Mouse (Mus musculus) brown adipose tissue, adult 24 weeks (tissue): ENCODE measurements around the gene Gm5136. TPM values are rescaled to one million over a fixed set of nuclear protein-coding genes. Genes with fewer than 3 reads are reported as not detected.

Experiments used
- H3K27ac ChIP-seq: fragments of 200-500 bp; replicated peaks from 2 replicates; pipeline ENCODE4 v1.5.1; 2012; ENCODE audit warnings: low read depth, mild to moderate bottlenecking, low read length
- H3K4me1 ChIP-seq: fragments of 200-500 bp; 2 replicates; pipeline ENCODE4 v1.6.1; 2012; ENCODE audit warnings: low read length, mixed read lengths; ENCODE audit not compliant: control insufficient read depth, insufficient read depth, insufficient read length
- H3K4me3 ChIP-seq: fragments of 200-500 bp; 2 replicates; pipeline ENCODE4 v1.5.1; 2012; ENCODE audit warnings: low read depth, mild to moderate bottlenecking, low read length, moderate library complexity; ENCODE audit not compliant: insufficient read depth
- polyA plus RNA-seq: library from polyadenylated mRNA; stranded (reverse); fragments of >200 nt; gene quantifications from 2 replicates; pipeline ENCODE4 v1.2.4, GENCODE M21; 2012; ENCODE audit not compliant: missing spikeins, insufficient read depth, insufficient read length

Gene Gm5136
- polyA plus RNA-seq, 1 experiment: not detected

DNA sequence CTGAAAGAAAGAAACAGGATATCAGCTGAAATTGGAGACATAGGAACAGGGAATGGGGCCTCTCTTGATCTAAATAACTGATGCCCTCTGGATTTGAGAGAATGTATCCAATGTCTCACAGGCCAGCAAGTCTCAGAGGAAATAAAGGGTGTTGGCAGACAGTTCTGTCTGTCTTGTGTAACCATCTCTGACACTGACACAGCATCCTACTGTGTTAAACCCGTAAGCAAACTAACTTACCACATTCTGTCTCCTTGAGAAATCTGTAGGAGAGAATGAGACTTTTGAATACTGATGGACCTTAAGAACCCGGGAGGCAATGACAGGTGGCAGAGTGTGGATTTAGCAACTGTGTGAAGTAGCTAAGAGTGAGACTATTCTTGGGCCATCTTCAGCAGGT, 41.7 kb downstream of the Gm5136 start:
- no peak overlapping the region for H3K27ac ChIP-seq
- no peaks in the 10 kb centered on the region for H3K4me1 ChIP-seq
- no peak overlapping the region for H3K4me3 ChIP-seq

DNA sequence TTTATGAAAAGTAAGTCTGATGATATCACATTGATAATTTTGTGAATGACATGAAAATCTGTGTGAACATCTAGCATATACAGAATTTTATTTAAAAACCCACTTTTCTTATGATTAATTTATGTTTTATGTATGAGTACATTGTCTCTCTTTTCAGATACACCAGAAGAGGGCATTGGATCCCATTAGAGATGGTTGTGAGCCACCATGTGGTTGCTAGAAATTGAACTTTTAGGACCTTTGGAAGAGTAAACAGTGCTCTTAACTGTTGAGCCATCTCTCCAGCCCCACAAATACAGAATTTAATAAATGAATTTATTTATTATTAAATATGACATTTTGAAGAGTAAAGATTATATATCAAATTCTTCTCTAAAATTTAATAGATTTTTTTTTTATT, 42.3 kb downstream of the Gm5136 start:
- Histone ChIP-seq H3K4me3 (no peak overlapping the region), H3K27ac (no peak overlapping the region), H3K4me1 (no peaks in the 10 kb centered on the region)

DNA sequence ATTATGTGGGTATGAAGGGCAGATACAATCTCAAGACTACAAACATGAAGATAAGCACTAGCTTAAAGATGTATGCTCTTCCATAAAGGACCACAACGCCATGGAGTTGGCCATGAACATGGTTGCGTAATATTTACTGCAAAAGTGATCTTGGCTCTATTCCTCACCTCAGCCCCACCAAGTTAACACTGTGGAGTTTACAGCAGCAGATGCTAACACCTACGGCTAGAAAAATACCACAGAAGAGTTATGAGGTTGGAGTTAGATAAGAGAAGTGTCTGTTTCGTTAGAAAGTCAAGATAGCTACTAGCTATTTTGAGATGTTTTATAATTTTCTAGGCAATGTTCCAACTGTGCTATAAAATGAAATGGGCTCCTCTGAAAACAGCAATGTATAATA, 43.1 kb downstream of the Gm5136 start:
- Histone ChIP-seq H3K27ac (no peak overlapping the region), H3K4me1 (no peaks in the 10 kb centered on the region), H3K4me3 (no peak overlapping the region)

DNA sequence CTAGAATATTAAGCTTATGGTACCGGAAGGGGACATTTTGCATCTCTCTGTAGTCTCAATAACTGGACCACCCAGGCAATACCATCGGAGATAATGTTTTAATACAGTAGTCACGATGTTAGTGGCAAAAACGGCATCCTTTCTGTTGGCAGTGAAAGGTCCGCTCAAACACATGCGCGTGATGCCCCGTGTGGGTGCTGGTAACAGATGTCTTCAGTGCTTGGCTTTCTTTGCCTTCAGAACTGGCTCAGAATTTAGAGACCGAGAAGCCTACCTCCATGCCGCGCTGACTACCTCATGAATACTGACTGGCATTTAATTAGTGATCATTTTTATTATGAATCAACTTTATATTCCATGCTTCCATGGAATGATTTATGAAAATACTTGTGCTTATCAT, 44.9 kb downstream of the Gm5136 start:
- Histone ChIP-seq H3K27ac (no peak overlapping the region), H3K4me3 (no peak overlapping the region), H3K4me1 (no peaks in the 10 kb centered on the region)

DNA sequence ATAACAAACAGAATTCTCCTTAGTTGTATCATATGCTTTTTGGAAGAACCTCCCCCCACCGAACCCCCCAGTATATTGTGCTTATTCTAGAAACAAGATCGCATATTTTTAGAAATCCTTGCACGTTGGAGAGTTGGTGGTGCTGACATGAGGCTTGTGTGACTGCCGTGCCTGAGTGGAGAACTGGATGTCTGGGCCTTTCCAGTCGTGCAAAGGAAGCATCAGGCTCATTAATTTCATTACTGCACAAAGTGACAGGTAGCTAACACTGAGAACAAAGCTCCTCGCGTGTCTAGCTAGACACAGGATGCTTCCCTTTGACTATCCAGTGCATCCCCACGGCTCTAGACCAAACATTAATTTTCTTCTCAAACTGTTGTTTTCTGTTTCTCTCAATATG, 47.1 kb downstream of the Gm5136 start:
- H3K27ac ChIP-seq: no peak overlapping the region
- no peaks in the 10 kb centered on the region for H3K4me1 ChIP-seq

DNA sequence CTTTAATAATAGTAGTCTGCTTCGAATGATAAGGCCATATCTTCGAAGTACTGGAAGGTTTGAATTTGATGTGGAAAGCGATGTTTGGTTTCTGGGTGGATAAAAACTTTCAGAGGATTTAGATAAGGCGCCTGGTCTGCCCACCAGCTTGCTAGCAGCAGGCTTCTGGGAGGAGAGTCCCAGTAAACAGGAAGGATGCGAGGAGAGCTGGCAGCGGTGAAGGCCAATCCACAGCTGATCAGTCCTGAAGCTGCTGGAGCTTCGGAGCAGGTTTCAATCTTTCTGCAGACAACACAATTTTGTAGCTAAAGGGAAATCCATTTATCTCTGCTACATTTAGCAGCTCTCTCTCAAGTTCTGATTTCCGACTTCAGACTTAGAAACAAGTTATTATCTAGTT, 47.9 kb downstream of the Gm5136 start:
- no peaks in the 10 kb centered on the region for H3K4me1 ChIP-seq
- H3K4me3 ChIP-seq: no peak overlapping the region
- no peak overlapping the region for H3K27ac ChIP-seq

More for the DNA sequence above, 47.1 kb downstream of the Gm5136 start:
- H3K4me3 ChIP-seq: no peak overlapping the region

DNA sequence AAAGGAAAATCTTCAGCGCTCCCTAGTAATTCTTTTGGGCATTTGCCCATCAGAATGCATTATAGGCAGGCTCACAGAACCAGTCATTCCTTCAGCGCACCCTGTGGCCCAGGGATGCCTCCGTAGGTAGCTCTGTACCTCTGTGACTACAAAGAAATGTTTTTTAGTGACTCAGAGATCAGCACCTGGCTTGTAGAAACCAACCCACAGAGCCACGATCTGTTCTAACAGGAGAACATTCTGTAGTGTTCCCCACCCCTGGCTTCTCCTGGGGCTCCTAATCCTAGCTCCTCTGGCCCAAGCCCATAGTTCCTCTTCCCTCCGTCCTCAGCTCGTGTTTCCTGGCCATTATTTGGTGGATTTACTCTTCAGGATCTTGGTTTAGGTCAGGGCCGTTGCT, 50.8 kb downstream of the Gm5136 start:
- H3K4me3 ChIP-seq: no peak overlapping the region
- no peak overlapping the region for H3K27ac ChIP-seq
- H3K4me1 ChIP-seq: no peaks in the 10 kb centered on the region
